Mouse (Mus musculus): Measurements from ENCODE around the gene Cd300c. TPM values are rescaled to one million over a fixed set of nuclear protein-coding genes. Genes with fewer than 3 reads are reported as not detected.

The Cd300c gene
- polyA plus RNA-seq, 1 experiment from 2014 or later: not detected

Other genes starting within 250 kb of the Cd300c start
- 0.13 and 0.36 TPM in 2 replicates for gene Dnaic2, start 241.7 kb downstream of the Cd300c start, polyA plus RNA-seq (2015; fragmentation: Nextera tagmentation; extraction: Ambion mirVana)
- 0.17 TPM in 1 of 2 replicates, not detected in the other for gene Kif19a, start 203.8 kb downstream of the Cd300c start, polyA plus RNA-seq (2015; fragmentation: Nextera tagmentation; extraction: Ambion mirVana)
- gene Btbd17, start 173.2 kb downstream of the Cd300c start, polyA plus RNA-seq (2015; fragmentation: Nextera tagmentation; extraction: Ambion mirVana): 0.24 TPM in 1 of 2 replicates, not detected in the other
- not detected in 2 replicates for gene Gpr142, start 170.2 kb downstream of the Cd300c start, polyA plus RNA-seq (2015; fragmentation: Nextera tagmentation; extraction: Ambion mirVana)
- gene Gprc5c, start 118.0 kb downstream of the Cd300c start, polyA plus RNA-seq (2015; fragmentation: Nextera tagmentation; extraction: Ambion mirVana): 20.6 and 20.7 TPM in 2 replicates
- 0.82 and 1.4 TPM in 2 replicates for gene Cd300a, start 79.1 kb downstream of the Cd300c start, polyA plus RNA-seq (2015; fragmentation: Nextera tagmentation; extraction: Ambion mirVana)
- 0.45 and 0.49 TPM in 2 replicates for gene Cd300lb, start 34.8 kb downstream of the Cd300c start, polyA plus RNA-seq (2015; fragmentation: Nextera tagmentation; extraction: Ambion mirVana)
- 0.05 and 0.40 TPM in 2 replicates for gene Cd300ld, start 20.8 kb upstream of the Cd300c start, polyA plus RNA-seq (2015; fragmentation: Nextera tagmentation; extraction: Ambion mirVana)
- gene Cd300c2, start 32.7 kb upstream of the Cd300c start, polyA plus RNA-seq (2015; fragmentation: Nextera tagmentation; extraction: Ambion mirVana): 1.6 and 1.9 TPM in 2 replicates
- not detected in 2 replicates for gene Cd300ld2, start 47.0 kb upstream of the Cd300c start, polyA plus RNA-seq (2015; fragmentation: Nextera tagmentation; extraction: Ambion mirVana)
- gene Cd300ld4, start 57.9 kb upstream of the Cd300c start, polyA plus RNA-seq (2015; fragmentation: Nextera tagmentation; extraction: Ambion mirVana): not detected in 2 replicates
- gene Cd300ld5, start 68.6 kb upstream of the Cd300c start, polyA plus RNA-seq (2015; fragmentation: Nextera tagmentation; extraction: Ambion mirVana): not detected in 2 replicates
- gene Cd300ld3, start 79.3 kb upstream of the Cd300c start, polyA plus RNA-seq (2015; fragmentation: Nextera tagmentation; extraction: Ambion mirVana): not detected in 2 replicates
- not detected in 2 replicates for gene Cd300e, start 93.0 kb upstream of the Cd300c start, polyA plus RNA-seq (2015; fragmentation: Nextera tagmentation; extraction: Ambion mirVana)
- gene Rab37, start 122.3 kb upstream of the Cd300c start, polyA plus RNA-seq (2015; fragmentation: Nextera tagmentation; extraction: Ambion mirVana): 1.2 and 1.7 TPM in 2 replicates
- 0.37 and 0.38 TPM in 2 replicates for gene Cd300lf, start 164.8 kb upstream of the Cd300c start, polyA plus RNA-seq (2015; fragmentation: Nextera tagmentation; extraction: Ambion mirVana)
- 23.1 and 24.4 TPM in 2 replicates for gene Slc9a3r1, start 194.2 kb upstream of the Cd300c start, polyA plus RNA-seq (2015; fragmentation: Nextera tagmentation; extraction: Ambion mirVana)
- gene Tmem104, start 218.3 kb upstream of the Cd300c start, polyA plus RNA-seq (2015; fragmentation: Nextera tagmentation; extraction: Ambion mirVana): 7.1 and 7.7 TPM in 2 replicates
- 13.8 and 19.0 TPM in 2 replicates for gene Nat9, start 218.7 kb upstream of the Cd300c start, polyA plus RNA-seq (2015; fragmentation: Nextera tagmentation; extraction: Ambion mirVana)